Mouse (Mus musculus): Measurements from ENCODE around the gene Col23a1. TPM values are rescaled to one million over a fixed set of nuclear protein-coding genes. Genes with fewer than 3 reads are reported as not detected.
"Not testable (repeated sequence)": the region's sequence is repeated elsewhere in the genome, so short reads cannot be mapped to it uniquely, and the experiment has no call there.

Gene Col23a1
- polyA plus RNA-seq, 1 experiment = 1.5 TPM

DNA sequence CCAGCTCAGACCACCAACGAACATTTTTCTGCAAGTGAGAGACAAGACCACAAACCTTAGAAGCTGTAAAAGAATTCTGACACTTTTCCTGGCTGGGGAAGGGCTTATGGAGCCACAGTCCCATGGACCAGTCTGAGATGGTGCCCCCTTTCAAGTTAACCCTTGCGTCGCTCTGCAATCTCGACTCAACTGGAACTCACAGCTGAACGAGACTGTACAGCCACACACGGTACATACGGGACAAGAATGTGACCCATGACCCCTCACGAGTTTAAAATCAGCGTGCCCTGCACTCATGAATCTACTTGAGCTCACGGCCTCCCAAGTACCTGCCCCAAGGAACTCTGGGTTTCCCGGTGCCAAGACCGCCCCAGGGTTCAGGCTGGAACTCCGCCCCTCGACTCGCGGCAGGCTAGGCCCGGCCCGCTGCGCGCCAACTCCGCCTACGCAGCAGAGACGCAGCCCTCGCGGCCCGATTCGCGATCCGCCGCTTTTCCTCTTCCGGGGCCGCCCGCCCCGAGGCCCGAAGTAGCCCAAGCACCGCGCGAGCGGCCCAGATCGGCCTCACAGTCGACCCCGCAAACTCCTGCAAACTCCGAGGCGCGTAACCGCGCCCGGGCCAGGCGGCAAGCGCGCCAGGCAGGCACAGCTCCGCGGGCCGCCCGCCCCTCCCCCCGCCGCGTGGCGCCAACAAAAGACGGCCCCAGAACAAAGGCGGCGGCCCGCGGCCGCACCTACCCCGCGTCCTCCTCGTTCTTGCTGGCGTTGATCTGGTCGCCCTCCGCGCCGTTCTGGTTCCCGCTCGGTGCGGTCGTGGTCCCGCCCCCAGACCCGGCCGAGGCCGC is 316.1 kb downstream of the Col23a1 start:
- no peaks in the 10 kb centered on the region for H3K27me3 ChIP-seq (ENCODE audit: control insufficient read depth, insufficient read depth, low read length)
- DNase-seq (ENCODE audit: low read depth in 1 of 2, low spot score in 2 of 2) = peak; percentile 62 to 86
- peak overlapping the region; percentile 100 for H3K4me3 ChIP-seq (ENCODE audit: extremely low read depth, insufficient read depth, insufficient read length)
- TF ChIP-seq CTCF (IDR thresholded peaks at IDR 0.05; ENCODE audit: extremely low read depth, insufficient read depth, insufficient read length, insufficient replicate concordance) = no peak
- peak; percentile 48 for TF ChIP-seq POLR2A (IDR thresholded peaks at IDR 0.05; ENCODE audit: low read depth, low read length)
- 1% methylated on average over 81 of the region's 81 CpGs for WGBS
- H3K27ac ChIP-seq (ENCODE audit: insufficient read depth, low read length) = peak overlapping the region; percentile 96
- H3K4me1 ChIP-seq (ENCODE audit: control insufficient read depth, insufficient read depth, insufficient read length) = peaks cover 3% of the 10 kb centered on the region; the same call in 1 of the 2 replicates
- H3K36me3 ChIP-seq (ENCODE audit: control insufficient read depth, insufficient read depth, low read length) = peaks cover 35% of the 10 kb centered on the region

DNA sequence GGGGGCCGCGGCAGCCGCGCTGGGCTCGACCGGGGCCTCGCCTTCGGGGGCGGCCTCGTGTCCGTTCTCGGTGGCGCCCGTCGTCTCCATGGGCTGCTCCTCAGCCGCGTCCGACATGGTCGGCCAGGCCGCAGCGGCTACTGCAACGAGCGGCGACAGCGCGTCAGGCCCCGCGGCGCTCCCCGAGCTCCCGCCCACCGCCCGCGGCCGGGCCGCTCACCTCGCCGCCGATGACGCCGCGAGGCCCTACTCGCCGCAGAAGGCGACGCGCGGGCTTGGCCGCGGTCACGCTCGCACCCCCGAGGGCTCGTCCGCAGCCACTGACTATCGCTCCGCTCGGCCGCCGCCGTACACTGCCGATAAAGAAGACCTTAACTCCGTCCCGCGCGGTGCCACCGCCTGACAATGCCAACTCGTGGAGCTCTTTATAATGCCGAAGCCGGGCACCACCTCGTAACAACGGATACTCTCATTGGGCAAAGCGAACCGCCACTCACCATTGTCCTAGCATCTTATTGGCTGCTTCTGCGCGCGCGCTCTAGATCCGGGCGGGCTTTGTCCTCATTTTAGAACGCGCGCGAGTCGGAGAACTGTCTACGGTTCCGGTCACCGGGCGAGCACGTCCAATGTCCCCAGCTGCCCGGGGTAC is 316.9 kb downstream of the Col23a1 start, which contains the start of gene Hnrnpab:
Hnrnpab (minus strand) TSS at position 401 of the 649 bp plus-strand sequence.
- TF ChIP-seq CTCF (IDR thresholded peaks at IDR 0.05; ENCODE audit: extremely low read depth, insufficient read depth, insufficient read length, insufficient replicate concordance) = no peak
- TF ChIP-seq POLR2A (IDR thresholded peaks at IDR 0.05; ENCODE audit: low read depth, low read length) = peak; percentile 99
- Histone ChIP-seq H3K27me3 (ENCODE audit: control insufficient read depth, insufficient read depth, low read length) (no peaks in the 10 kb centered on the region), H3K4me1 (ENCODE audit: control insufficient read depth, insufficient read depth, insufficient read length) (peaks cover 3% of the 10 kb centered on the region; the same call in 1 of the 2 replicates), H3K27ac (ENCODE audit: insufficient read depth, low read length) (peak within 1 kb of the TSS; percentile 96), H3K4me3 (ENCODE audit: extremely low read depth, insufficient read depth, insufficient read length) (peak within 1 kb of the TSS; percentile 100), H3K36me3 (ENCODE audit: control insufficient read depth, insufficient read depth, low read length) (peaks cover 28% of the 10 kb centered on the region)
- DNase-seq (ENCODE audit: low read depth in 1 of 2, low spot score in 2 of 2) = peak; percentile 94 to 95
- WGBS = under 1% methylated on average over 91 of the region's 91 CpGs

DNA sequence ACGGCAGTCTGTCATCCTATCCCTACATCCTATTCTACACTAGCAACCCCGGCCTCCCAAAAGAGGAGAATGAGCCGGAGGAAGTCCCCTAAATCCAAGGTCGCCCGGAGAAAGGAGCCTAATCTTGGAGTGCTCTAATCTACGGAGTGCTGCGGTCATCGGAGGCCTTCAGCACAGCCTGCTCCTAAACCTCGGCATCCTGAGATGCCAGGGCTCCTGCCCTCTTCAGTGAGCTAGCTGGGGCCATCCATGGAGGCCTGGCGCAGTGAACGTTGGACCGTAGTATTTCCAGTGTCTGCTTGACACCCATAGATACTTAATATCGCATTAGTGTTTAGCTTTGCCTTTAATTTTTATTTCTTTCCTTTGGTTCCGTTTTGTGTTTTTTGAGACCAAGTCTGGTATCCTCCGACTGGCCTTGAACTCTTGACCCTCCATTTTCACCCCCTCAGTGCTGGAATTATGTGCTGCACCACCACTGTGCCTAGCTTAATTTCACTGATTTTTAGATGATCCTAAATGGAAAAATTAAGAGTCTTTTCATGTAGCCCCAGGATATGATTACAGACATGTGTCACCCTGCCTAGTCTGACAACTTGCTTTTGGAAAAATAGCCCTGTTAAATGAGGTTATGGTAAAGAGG is 317.5 kb downstream of the Col23a1 start:
- H3K27ac ChIP-seq (ENCODE audit: insufficient read depth, low read length) = peak overlapping the region; percentile 82
- H3K36me3 ChIP-seq (ENCODE audit: control insufficient read depth, insufficient read depth, low read length) = peaks cover 21% of the 10 kb centered on the region
- 6% methylated on average over 15 of the region's 15 CpGs for WGBS
- TF ChIP-seq POLR2A (IDR thresholded peaks at IDR 0.05; ENCODE audit: low read depth, low read length) (no peak), CTCF (IDR thresholded peaks at IDR 0.05; ENCODE audit: extremely low read depth, insufficient read depth, insufficient read length, insufficient replicate concordance) (no peak)
- no peak for DNase-seq (ENCODE audit: low read depth in 1 of 2, low spot score in 2 of 2)
- peaks cover 3% of the 10 kb centered on the region; the same call in 1 of the 2 replicates for H3K4me1 ChIP-seq (ENCODE audit: control insufficient read depth, insufficient read depth, insufficient read length)
- H3K4me3 ChIP-seq (ENCODE audit: extremely low read depth, insufficient read depth, insufficient read length) = peak overlapping the region; percentile 85
- no peaks in the 10 kb centered on the region for H3K27me3 ChIP-seq (ENCODE audit: control insufficient read depth, insufficient read depth, low read length)

DNA sequence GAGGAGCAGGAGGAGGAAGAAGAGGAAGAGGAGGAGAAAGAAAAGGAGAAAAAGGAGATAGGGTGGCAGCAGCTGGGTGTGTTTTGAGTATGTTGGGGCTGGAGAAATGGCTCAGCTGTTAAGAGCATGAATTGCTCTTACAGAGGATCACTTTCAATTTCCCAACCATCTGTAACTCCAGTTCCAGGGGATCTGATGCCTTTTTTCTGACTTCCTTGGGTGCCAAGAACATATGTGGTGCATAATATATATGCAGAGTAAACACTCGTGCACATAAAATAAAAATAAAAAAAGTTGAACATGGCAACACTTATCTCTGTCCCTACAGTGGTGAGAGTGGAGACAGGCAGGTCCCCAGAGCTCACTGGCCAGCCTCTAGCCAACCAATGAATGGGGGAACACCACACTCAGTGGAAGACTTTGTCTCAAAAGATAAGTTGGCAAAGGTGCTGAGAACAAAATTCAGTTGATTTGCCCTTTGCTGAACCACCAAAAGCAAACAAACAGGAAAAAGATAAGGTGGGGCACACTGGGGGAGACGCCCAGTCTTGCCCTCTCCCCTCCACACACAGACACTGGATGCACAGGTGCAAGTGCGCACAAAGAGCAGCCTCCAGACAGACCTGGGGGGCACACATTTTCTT is 319.7 kb downstream of the Col23a1 start:
- Histone ChIP-seq H3K4me1 (ENCODE audit: control insufficient read depth, insufficient read depth, insufficient read length) (peaks cover 3% of the 10 kb centered on the region; the same call in 1 of the 2 replicates), H3K4me3 (ENCODE audit: extremely low read depth, insufficient read depth, insufficient read length) (no peak overlapping the region)

DNA sequence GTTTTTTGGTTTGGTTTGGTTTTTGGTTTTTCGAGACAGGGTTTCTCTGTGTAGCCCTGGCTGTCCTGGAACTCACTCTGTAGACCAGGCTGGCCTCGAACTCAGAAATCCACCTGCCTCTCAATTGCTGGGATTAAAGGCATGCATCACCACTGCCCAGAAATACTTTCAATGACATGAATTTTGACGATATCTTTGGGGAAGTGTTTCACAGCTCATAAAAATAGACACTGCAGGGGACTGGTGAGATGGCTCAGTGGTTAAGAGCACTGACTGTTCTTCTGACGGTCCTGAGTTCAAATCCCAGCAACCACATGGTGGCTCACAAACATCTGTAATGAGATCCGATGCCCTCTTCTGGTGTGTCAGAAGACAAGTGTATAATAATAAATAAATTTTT is 320.2 kb downstream of the Col23a1 start:
- H3K27ac ChIP-seq (ENCODE audit: insufficient read depth, low read length); DNase-seq (ENCODE audit: low read depth in 1 of 2, low spot score in 2 of 2); H3K4me3 ChIP-seq (ENCODE audit: extremely low read depth, insufficient read depth, insufficient read length); H3K36me3 ChIP-seq (ENCODE audit: control insufficient read depth, insufficient read depth, low read length); H3K27me3 ChIP-seq (ENCODE audit: control insufficient read depth, insufficient read depth, low read length); H3K4me1 ChIP-seq (ENCODE audit: control insufficient read depth, insufficient read depth, insufficient read length): not testable (repeated sequence)
- 70% methylated on average over 5 of the region's 5 CpGs for WGBS

More for the DNA sequence above, 319.7 kb downstream of the Col23a1 start:
- 68% methylated on average over 3 of the region's 3 CpGs for WGBS
- TF ChIP-seq POLR2A (IDR thresholded peaks at IDR 0.05; ENCODE audit: low read depth, low read length) (no peak), CTCF (IDR thresholded peaks at IDR 0.05; ENCODE audit: extremely low read depth, insufficient read depth, insufficient read length, insufficient replicate concordance) (no peak)
- Histone ChIP-seq H3K36me3 (ENCODE audit: control insufficient read depth, insufficient read depth, low read length) (peaks cover 5% of the 10 kb centered on the region), H3K27me3 (ENCODE audit: control insufficient read depth, insufficient read depth, low read length) (no peaks in the 10 kb centered on the region), H3K27ac (ENCODE audit: insufficient read depth, low read length) (no peak overlapping the region)
- DNase-seq (ENCODE audit: low read depth in 1 of 2, low spot score in 2 of 2) = no peak

DNA sequence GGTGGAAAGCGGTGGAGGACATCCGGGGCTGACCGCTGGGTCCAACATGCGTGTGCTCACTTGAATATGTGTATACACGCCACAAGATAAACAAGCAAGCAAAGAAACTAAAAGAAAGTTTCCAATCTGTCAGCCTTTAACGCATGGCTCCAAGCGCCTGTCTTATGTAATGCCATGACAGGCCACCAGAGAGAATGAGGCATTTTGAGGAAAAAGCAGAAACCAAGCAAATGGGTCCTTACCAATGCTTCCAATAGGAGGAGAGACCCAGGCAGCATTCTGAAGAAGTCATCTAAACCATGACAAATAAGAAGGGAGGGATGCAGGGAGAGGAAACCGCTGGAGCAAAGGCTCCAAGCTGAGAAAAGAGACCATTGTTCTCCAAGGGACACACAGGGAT is 324.5 kb downstream of the Col23a1 start:
- Histone ChIP-seq H3K4me1 (ENCODE audit: control insufficient read depth, insufficient read depth, insufficient read length) (peaks cover 2% of the 10 kb centered on the region; the same call in 1 of the 2 replicates), H3K4me3 (ENCODE audit: extremely low read depth, insufficient read depth, insufficient read length) (no peak overlapping the region), H3K27me3 (ENCODE audit: control insufficient read depth, insufficient read depth, low read length) (no peaks in the 10 kb centered on the region), H3K27ac (ENCODE audit: insufficient read depth, low read length) (no peak overlapping the region), H3K36me3 (ENCODE audit: control insufficient read depth, insufficient read depth, low read length) (no peaks in the 10 kb centered on the region)
- 93% methylated on average over 8 of the region's 8 CpGs for WGBS
- no peak for TF ChIP-seq POLR2A (IDR thresholded peaks at IDR 0.05; ENCODE audit: low read depth, low read length)
- TF ChIP-seq CTCF (IDR thresholded peaks at IDR 0.05; ENCODE audit: extremely low read depth, insufficient read depth, insufficient read length, insufficient replicate concordance) = no peak
- no peak for DNase-seq (ENCODE audit: low read depth in 1 of 2, low spot score in 2 of 2)
